Mouse (Mus musculus): ENCODE results near the gene Ankrd33b.

DNA sequence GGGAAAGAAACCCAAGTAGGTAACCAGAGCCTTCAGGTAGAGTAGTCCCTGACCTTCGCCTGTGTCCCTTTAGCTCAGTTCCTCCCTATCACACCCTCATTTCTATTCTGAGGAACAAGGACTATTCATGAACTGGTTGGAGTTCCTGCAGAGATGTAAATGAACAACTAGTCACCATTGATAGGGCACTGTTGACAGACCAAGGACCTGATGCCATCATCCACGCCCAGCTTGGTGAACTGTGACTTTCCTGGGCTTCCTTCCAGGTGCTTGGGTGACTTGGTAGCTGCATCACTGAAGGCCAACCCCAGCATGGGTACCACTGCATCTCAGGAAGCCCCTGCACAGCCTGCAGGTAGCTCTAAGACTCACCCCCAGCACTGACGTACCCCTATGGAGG lies 85.2 kb downstream of the Ankrd33b start:
- TF ChIP-seq CTCF (IDR thresholded peaks at IDR 0.05; ENCODE audit: low read depth) (no peak), EP300 (IDR thresholded peaks at IDR 0.05; ENCODE audit: low read depth) (no peak)

Measured in liver, postnatal 0 days (tissue).